Mouse (Mus musculus) layer of hippocampus, postnatal 25 days (tissue): ENCODE data around the gene Gm21650. TPM values are rescaled to one million over a fixed set of nuclear protein-coding genes. Genes with fewer than 3 reads are reported as not detected.
"Not testable (repeated sequence)": the region's sequence is repeated elsewhere in the genome, so short reads cannot be mapped to it uniquely, and the experiment has no call there.

Experiments
- DNase-seq, 2 experiments: peaks; one replicate each; pipeline ENCODE4 v3.0.0; 2022; ENCODE audit warnings: mixed read lengths in 2 of 2, low spot score in 1 of 2; ENCODE audit errors: extremely low spot score in 1 of 2
- total RNA-seq, 2 experiments: library from RNA; stranded (reverse); gene quantifications; 2 replicates each; pipeline ENCODE4 v1.2.3; 2021

The Gm21650 gene
- total RNA-seq = not detected

GRCm38 (mm10) chrY:77692508-77692907, at the start of gene Gm21650:
Gm21650 (plus strand) TSS chrY:77692808.
- not testable (repeated sequence) for DNase-seq
